Mouse (Mus musculus) ES-Bruce4 (cell line): ENCODE data around the gene Nab2. TPM values are rescaled to one million over a fixed set of nuclear protein-coding genes. Genes with fewer than 3 reads are reported as not detected.

ENCODE experiments used
- H3K27ac ChIP-seq: 2 replicates; pipeline ENCODE4 v1.5.1; 2012; ENCODE audit warnings: low read length, inconsistent platforms; ENCODE audit not compliant: insufficient read depth
- H3K27me3 ChIP-seq: 2 replicates; pipeline ENCODE4 v1.6.1; 2012; ENCODE audit warnings: mild to moderate bottlenecking, low read length, inconsistent platforms; ENCODE audit not compliant: control insufficient read depth, poor library complexity, insufficient read depth, severe bottlenecking
- H3K36me3 ChIP-seq: 2 replicates; pipeline ENCODE4 v1.6.1; 2012; ENCODE audit warnings: inconsistent platforms, mild to moderate bottlenecking, low read length, moderate library complexity; ENCODE audit not compliant: control insufficient read depth, poor library complexity, insufficient read depth, severe bottlenecking
- H3K4me1 ChIP-seq: one replicate; pipeline ENCODE4 v1.8.1; 2011; ENCODE audit warnings: low read length; ENCODE audit not compliant: control insufficient read depth, insufficient read depth
- H3K4me3 ChIP-seq: 2 replicates; pipeline ENCODE4 v1.5.1; 2011; ENCODE audit warnings: low read depth, mild to moderate bottlenecking, low read length
- H3K9ac ChIP-seq: 2 replicates; pipeline ENCODE4 v1.6.1; 2012; ENCODE audit warnings: low read depth, mild to moderate bottlenecking, inconsistent platforms; ENCODE audit not compliant: poor library complexity, severe bottlenecking
- H3K9me3 ChIP-seq: replicated peaks from 2 replicates; pipeline ENCODE4 v1.6.1; 2012; ENCODE audit warnings: mild to moderate bottlenecking, low read length, inconsistent platforms; ENCODE audit not compliant: control insufficient read depth, poor library complexity, insufficient read depth, severe bottlenecking
- CTCF ChIP-seq: IDR thresholded peaks from one replicate; pipeline ENCODE4 v1.8.1; 2011; ENCODE audit warnings: low read depth, low read length
- EP300 ChIP-seq: IDR thresholded peaks from 2 replicates; pipeline ENCODE4 v1.6.1; 2011; ENCODE audit warnings: low read depth, low read length; ENCODE audit not compliant: insufficient read depth
- POLR2A ChIP-seq: IDR thresholded peaks from one replicate; pipeline ENCODE4 v1.8.1; 2011; ENCODE audit warnings: low read length; ENCODE audit not compliant: insufficient read depth
- polyA plus RNA-seq: library from polyadenylated mRNA; stranded (reverse); fragments of >200 nt; gene quantifications from 2 replicates; pipeline ENCODE4 v1.2.4, GENCODE M21; 2011; ENCODE audit warnings: low read depth; ENCODE audit not compliant: missing spikeins, insufficient read depth, insufficient read length

The Nab2 gene
- polyA plus RNA-seq, 1 experiment: 5.5 TPM

DNA sequence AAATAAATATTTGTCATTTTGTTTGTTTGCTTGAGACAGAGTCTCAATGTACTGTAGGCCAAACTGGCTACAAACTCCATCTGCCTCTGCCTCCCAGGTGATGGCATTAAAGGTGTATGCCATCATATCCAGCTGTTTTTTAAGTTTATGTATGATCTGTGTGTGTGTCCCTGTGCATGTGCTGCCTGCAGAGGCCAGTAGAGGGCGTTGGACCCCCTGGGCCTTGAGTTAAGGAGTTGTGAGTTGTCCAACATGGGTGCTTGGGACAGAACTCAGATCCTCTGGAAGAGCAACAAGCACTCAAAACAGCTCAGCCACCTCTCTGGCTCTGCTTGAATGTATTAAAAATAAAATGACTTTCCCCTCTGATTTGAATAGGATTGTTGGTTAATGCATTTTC lies 22.7 kb upstream of the Nab2 start:
- H3K4me3 ChIP-seq: no peak overlapping the region
- TF ChIP-seq EP300 (no peak), POLR2A (no peak), CTCF (peak; percentile 52)
- no peaks in the 10 kb centered on the region for H3K9me3 ChIP-seq
- H3K27me3 ChIP-seq: no peaks in the 10 kb centered on the region
- H3K4me1 ChIP-seq: no peaks in the 10 kb centered on the region
- H3K36me3 ChIP-seq: peaks cover 15% of the 10 kb centered on the region
- no peak overlapping the region for H3K27ac ChIP-seq
- H3K9ac ChIP-seq: no peak overlapping the region

DNA sequence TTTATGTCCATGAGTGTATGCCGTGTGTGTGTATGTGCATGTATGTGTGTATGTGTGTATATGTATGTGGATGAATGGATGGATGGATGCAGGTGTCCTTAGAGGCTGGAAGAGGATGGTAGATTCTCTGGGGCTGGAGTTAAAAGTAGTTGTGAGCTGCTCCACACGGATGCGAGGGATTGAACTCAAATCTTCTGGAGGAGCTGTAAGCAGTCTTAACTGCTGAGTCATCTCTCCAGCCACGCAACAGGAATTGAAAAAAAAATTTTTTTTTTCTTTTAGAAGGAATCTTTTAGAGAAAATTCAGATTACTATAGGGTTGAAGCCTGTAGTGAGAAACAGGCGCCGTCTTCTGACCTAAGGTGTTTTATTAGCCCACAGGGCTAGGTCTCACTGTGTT lies 14.5 kb upstream of the Nab2 start:
- Histone ChIP-seq H3K27me3 (no peaks in the 10 kb centered on the region), H3K9ac (no peak overlapping the region), H3K4me1 (no peaks in the 10 kb centered on the region), H3K36me3 (no peaks in the 10 kb centered on the region; the same call in 1 of the 2 replicates), H3K9me3 (no peaks in the 10 kb centered on the region), H3K4me3 (no peak overlapping the region), H3K27ac (no peak overlapping the region)
- TF ChIP-seq EP300 (no peak), CTCF (no peak), POLR2A (no peak)

DNA sequence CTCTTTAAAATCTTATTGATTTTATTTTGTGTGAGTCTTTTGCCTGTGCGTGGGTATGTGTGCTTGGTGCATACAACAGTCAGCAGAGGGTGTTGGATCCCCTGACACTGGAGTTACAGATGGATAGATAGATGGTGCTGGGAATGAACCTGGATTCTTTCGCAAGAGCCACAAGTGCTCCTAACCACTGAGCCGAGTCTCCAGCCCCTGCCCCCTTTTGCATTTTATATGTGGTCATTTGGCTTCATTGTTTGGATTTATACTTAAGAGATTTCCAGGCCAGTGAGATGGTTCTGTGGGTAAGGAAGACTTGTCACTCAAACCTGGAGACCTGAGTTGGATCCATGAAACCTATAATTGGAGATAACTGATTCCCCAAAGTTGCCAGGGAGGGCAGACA lies 11.5 kb upstream of the Nab2 start:
- Histone ChIP-seq H3K4me1 (no peaks in the 10 kb centered on the region), H3K9ac (no peak overlapping the region), H3K9me3 (no peaks in the 10 kb centered on the region), H3K27me3 (no peaks in the 10 kb centered on the region), H3K36me3 (no peaks in the 10 kb centered on the region; the same call in 1 of the 2 replicates), H3K4me3 (no peak overlapping the region), H3K27ac (no peak overlapping the region)
- TF ChIP-seq CTCF (no peak), POLR2A (no peak), EP300 (no peak)

DNA sequence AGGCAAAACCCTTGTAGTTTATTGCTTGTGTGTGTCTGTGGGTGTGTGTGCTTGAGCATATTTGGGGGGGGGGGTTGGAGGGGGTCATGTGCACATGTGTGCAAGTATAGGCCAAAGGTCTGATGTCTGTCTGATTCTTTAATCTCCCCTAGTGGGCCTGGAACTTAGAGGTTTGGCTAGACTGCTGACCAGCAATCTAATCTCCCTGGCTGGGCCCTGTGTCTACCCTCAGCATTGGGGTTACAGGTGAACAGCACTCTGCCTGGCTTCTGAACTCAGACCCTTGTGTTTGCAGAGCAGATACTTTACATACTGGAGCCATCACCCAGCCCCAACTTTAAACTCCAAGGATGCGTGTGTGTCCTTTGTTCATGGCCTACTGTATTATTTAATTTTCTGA lies 10.8 kb upstream of the Nab2 start:
- no peaks in the 10 kb centered on the region; the same call in 1 of the 2 replicates for H3K36me3 ChIP-seq
- TF ChIP-seq EP300: no peak
- no peak for TF ChIP-seq CTCF
- TF ChIP-seq POLR2A: no peak
- H3K27me3 ChIP-seq: no peaks in the 10 kb centered on the region
- no peak overlapping the region for H3K4me3 ChIP-seq
- H3K9ac ChIP-seq: no peak overlapping the region
- no peaks in the 10 kb centered on the region for H3K4me1 ChIP-seq
- no peaks in the 10 kb centered on the region for H3K9me3 ChIP-seq
- H3K27ac ChIP-seq: no peak overlapping the region

DNA sequence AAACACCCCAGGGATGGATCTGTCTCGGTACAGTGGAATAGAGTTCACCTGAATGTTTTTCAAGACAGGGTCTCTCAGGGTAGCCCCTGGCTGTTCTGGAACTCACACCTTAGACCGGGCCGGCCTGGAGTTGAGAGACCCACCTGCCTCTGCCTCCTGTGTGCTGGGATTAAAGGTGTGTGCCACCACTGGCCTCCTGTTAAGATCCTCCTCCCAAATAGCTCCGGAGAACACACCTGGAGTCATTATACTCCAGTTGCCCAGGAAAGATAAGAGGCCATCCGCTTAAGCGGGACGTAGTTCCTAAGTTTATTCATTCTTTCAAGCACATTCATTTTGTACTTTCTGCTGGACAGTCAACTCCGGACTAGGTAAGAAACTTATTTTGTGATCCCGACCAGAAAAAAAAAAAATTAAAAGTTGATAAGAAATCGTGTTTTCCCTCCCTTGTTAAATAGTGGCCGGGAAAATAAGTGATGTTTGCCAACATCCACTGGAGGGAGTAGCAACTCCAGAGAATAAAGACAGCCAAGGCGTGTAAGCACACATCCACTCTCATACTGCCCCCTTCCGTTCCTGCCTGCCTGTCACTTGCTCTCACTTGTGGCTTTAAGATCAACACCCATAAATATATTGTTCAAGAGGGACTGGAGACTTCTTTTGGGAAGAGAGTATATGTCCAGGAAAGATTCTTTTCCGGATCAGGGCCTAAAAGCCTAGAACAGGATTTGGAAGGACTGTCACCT lies 9.4 kb upstream of the Nab2 start:
- Histone ChIP-seq H3K9me3 (no peaks in the 10 kb centered on the region), H3K4me1 (no peaks in the 10 kb centered on the region), H3K27ac (no peak overlapping the region), H3K36me3 (no peaks in the 10 kb centered on the region; the same call in 1 of the 2 replicates), H3K9ac (peak overlapping the region; percentile 84), H3K4me3 (peak overlapping the region; percentile 80), H3K27me3 (no peaks in the 10 kb centered on the region)
- TF ChIP-seq POLR2A (no peak), CTCF (peak; percentile 91)

DNA sequence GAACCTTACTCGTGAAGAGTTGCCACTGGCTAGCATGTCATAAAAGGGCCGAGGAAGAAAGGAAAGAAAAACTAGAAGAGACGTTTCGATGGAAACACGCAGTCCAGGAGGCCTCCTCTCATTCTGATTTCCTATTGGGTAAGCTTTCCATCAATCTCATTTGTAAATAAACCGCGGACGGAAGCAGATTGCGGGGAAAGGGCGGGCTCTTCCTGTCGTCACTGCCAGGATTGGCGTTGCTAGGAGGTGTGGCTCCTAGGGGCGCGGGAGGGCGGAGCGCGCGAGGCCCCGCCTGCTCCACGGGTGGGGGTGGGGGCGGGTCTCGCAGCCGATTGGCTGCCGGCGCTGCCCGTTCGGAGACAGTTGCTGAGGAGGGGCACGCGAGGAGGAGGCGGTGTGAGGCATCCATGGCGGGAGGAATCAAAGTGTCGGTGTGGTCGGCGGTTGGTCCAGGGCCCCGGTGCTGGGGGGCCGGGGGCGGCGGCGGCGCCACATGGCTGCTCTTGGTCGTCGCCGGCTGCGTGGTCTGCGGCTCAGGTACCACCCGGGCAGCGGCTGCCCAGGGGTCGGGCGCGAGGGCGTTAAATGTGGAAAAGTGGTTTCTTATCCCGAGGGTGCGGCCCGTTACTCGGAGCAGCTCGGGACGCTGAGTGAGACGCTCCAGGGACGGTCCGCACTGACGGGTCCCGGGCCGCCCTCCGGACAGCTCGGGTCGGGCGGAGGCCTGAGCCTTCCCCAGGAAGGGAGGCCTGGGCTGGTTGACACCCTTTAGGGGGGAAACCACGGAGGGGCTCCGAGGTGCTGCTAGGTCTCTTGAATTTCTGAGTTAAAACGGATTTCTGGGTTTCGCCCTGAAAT lies 8.6 kb upstream of the Nab2 start:
- Histone ChIP-seq H3K27me3 (no peaks in the 10 kb centered on the region), H3K36me3 (no peaks in the 10 kb centered on the region; the same call in 1 of the 2 replicates), H3K4me3 (peak overlapping the region; percentile 80), H3K4me1 (no peaks in the 10 kb centered on the region), H3K9me3 (no peaks in the 10 kb centered on the region), H3K27ac (peak overlapping the region; percentile 48; the same call in 1 of the 2 replicates), H3K9ac (peak overlapping the region; percentile 84)
- TF ChIP-seq EP300: no peak
- no peak for TF ChIP-seq CTCF
- TF ChIP-seq POLR2A: no peak
